Mouse (Mus musculus) hindbrain, embryonic 14.5 days (tissue): Measurements from ENCODE around the gene Gm49373. TPM values are rescaled to one million over a fixed set of nuclear protein-coding genes. Genes with fewer than 3 reads are reported as not detected.

Experiments used
- ATAC-seq: fragments of 200-750 bp; cut with Nextera tagmentation; 2 replicates; pipeline ENCODE4 v1.8.0; 2017; ENCODE audit warnings: moderate number of reproducible peaks, mild to moderate bottlenecking, moderate TSS enrichment, moderate library complexity; ENCODE audit not compliant: low FRiP score
- DNase-seq: peaks from one replicate; pipeline ENCODE4 v3.0.0-alpha.2; 2015; ENCODE audit warnings: low spot score
- H3K27ac ChIP-seq: fragments of 300-500 bp; sonication (generic); 2 replicates; pipeline ENCODE4 v1.5.1; 2014; ENCODE audit warnings: mild to moderate bottlenecking, moderate library complexity
- H3K27me3 ChIP-seq: fragments of 300-500 bp; sonication (generic); 2 replicates; pipeline ENCODE4 v1.6.1; 2014; ENCODE audit warnings: mild to moderate bottlenecking, low read length, mixed read lengths; ENCODE audit not compliant: control insufficient read depth, insufficient read depth
- H3K36me3 ChIP-seq: fragments of 300-500 bp; sonication (generic); replicated peaks from 2 replicates; pipeline ENCODE4 v1.6.1; 2014; ENCODE audit not compliant: control insufficient read depth, insufficient read depth
- H3K4me1 ChIP-seq: fragments of 300-500 bp; sonication (generic); replicated peaks from 2 replicates; pipeline ENCODE4 v1.6.1; 2014; ENCODE audit warnings: antibody characterized with exemption, low read length, mixed read lengths; ENCODE audit not compliant: control insufficient read depth, insufficient read depth
- H3K4me2 ChIP-seq: fragments of 300-500 bp; sonication (generic); replicated peaks from 2 replicates; pipeline ENCODE4 v1.6.1; 2014; ENCODE audit warnings: mild to moderate bottlenecking, moderate library complexity
- H3K4me3 ChIP-seq: fragments of 300-500 bp; sonication (generic); replicated peaks from 2 replicates; pipeline ENCODE4 v1.5.1; 2014; ENCODE audit warnings: mild to moderate bottlenecking, low read length
- H3K9ac ChIP-seq: fragments of 300-500 bp; sonication (generic); 2 replicates; pipeline ENCODE4 v1.6.1; 2014
- H3K9me3 ChIP-seq: fragments of 300-500 bp; sonication (generic); 2 replicates; pipeline ENCODE4 v1.6.1; 2016; ENCODE audit warnings: low read length; ENCODE audit not compliant: control insufficient read depth
- WGBS: fragments of 180-500 bp; shearing (Covaris S2); extraction: QIAGEN DNeasy Blood & Tissue Kit; methylation state at CpG from one replicate; pipeline ENCODE4 v1.1.7; 2014; 5-methylcytosine and 5-hydroxymethylcytosine counted together
- polyA plus RNA-seq: library from polyadenylated mRNA; unstranded; fragments of >200 nt; fragmentation: Nextera tagmentation; extraction: Ambion mirVana; gene quantifications from 2 replicates; pipeline ENCODE4 v1.2.1, GENCODE M21; 2014

Gm49373 gene
- polyA plus RNA-seq, 1 experiment from 2014 or later = 1.2 TPM

GRCm38 (mm10) chr9:21026849-21027248, 46.0 kb downstream of the Gm49373 start:
- Histone ChIP-seq H3K27ac (no peak overlapping the region), H3K36me3 (no peaks in the 10 kb centered on the region), H3K4me3 (no peak overlapping the region), H3K9me3 (no peaks in the 10 kb centered on the region), H3K27me3 (peaks cover 43% of the 10 kb centered on the region), H3K4me1 (peaks cover 12% of the 10 kb centered on the region; the same call in 1 of the 2 replicates), H3K4me2 (no peak overlapping the region), H3K9ac (no peak overlapping the region)
- ATAC-seq = no peak
- DNase-seq = no peak
- WGBS = 85% methylated on average over 12 of the region's 12 CpGs

GRCm38 (mm10) chr9:21025258-21025810, 47.6 kb downstream of the Gm49373 start:
- WGBS = 70% methylated on average over 19 of the region's 19 CpGs
- no peaks in the 10 kb centered on the region for H3K9me3 ChIP-seq

GRCm38 (mm10) chr9:21022726-21023125, 50.2 kb downstream of the Gm49373 start:
- WGBS = 82% methylated on average over 1 of the region's 1 CpGs
- Histone ChIP-seq H3K4me3 (no peak overlapping the region), H3K27ac (no peak overlapping the region), H3K9ac (no peak overlapping the region), H3K36me3 (no peaks in the 10 kb centered on the region), H3K4me2 (no peak overlapping the region), H3K4me1 (no peaks in the 10 kb centered on the region), H3K27me3 (peaks cover 24% of the 10 kb centered on the region), H3K9me3 (no peaks in the 10 kb centered on the region)
- ATAC-seq (no peak), DNase-seq (no peak)

More at GRCm38 (mm10) chr9:21025258-21025810, 47.6 kb downstream of the Gm49373 start:
- Histone ChIP-seq H3K4me1 (peaks cover 9% of the 10 kb centered on the region; the same call in 1 of the 2 replicates), H3K27ac (no peak overlapping the region), H3K4me2 (no peak overlapping the region), H3K4me3 (no peak overlapping the region), H3K9ac (no peak overlapping the region), H3K36me3 (no peaks in the 10 kb centered on the region), H3K27me3 (peaks cover 35% of the 10 kb centered on the region)
- ATAC-seq = no peak
- no peak for DNase-seq

GRCm38 (mm10) chr9:21022288-21022687, 50.6 kb downstream of the Gm49373 start:
- DNase-seq = no peak
- no peaks in the 10 kb centered on the region for H3K9me3 ChIP-seq
- H3K27me3 ChIP-seq = peaks cover 28% of the 10 kb centered on the region
- no peak overlapping the region for H3K27ac ChIP-seq
- 64% methylated on average over 6 of the region's 6 CpGs for WGBS
- no peak overlapping the region for H3K9ac ChIP-seq
- no peaks in the 10 kb centered on the region for H3K4me1 ChIP-seq
- H3K36me3 ChIP-seq = no peaks in the 10 kb centered on the region
- no peak overlapping the region for H3K4me3 ChIP-seq
- no peak for ATAC-seq
- H3K4me2 ChIP-seq = no peak overlapping the region

GRCm38 (mm10) chr9:21021363-21021762, 51.5 kb downstream of the Gm49373 start:
- H3K4me2 ChIP-seq = no peak overlapping the region
- ATAC-seq = no peak
- 76% methylated on average over 3 of the region's 3 CpGs for WGBS

GRCm38 (mm10) chr9:21018600-21018999, 54.3 kb downstream of the Gm49373 start:
- Histone ChIP-seq H3K4me1 (no peaks in the 10 kb centered on the region), H3K9me3 (no peaks in the 10 kb centered on the region), H3K36me3 (no peaks in the 10 kb centered on the region), H3K27ac (no peak overlapping the region), H3K9ac (no peak overlapping the region), H3K27me3 (peaks cover 54% of the 10 kb centered on the region), H3K4me3 (no peak overlapping the region), H3K4me2 (no peak overlapping the region)
- DNase-seq = no peak
- WGBS = 85% methylated on average over 2 of the region's 2 CpGs
- no peak for ATAC-seq

More at GRCm38 (mm10) chr9:21021363-21021762, 51.5 kb downstream of the Gm49373 start:
- Histone ChIP-seq H3K27ac (no peak overlapping the region), H3K27me3 (peaks cover 30% of the 10 kb centered on the region), H3K9ac (no peak overlapping the region), H3K36me3 (no peaks in the 10 kb centered on the region), H3K4me1 (no peaks in the 10 kb centered on the region), H3K9me3 (no peaks in the 10 kb centered on the region), H3K4me3 (no peak overlapping the region)
- no peak for DNase-seq

- no peak for ATAC-seq
- no peaks in the 10 kb centered on the region for H3K36me3 ChIP-seq
- H3K4me1 ChIP-seq = no peaks in the 10 kb centered on the region
- H3K27me3 ChIP-seq = peaks cover 57% of the 10 kb centered on the region
- WGBS = 44% methylated on average over 4 of the region's 4 CpGs
- H3K4me3 ChIP-seq = no peak overlapping the region
- no peak overlapping the region for H3K9ac ChIP-seq
- DNase-seq = no peak
- H3K4me2 ChIP-seq = no peak overlapping the region
- H3K9me3 ChIP-seq = no peaks in the 10 kb centered on the region
- H3K27ac ChIP-seq = no peak overlapping the region
Observed at GRCm38 (mm10) chr9:21017177-21017575, 55.7 kb downstream of the Gm49373 start.

GRCm38 (mm10) chr9:21016331-21017176, 56.3 kb downstream of the Gm49373 start:
- 7% methylated on average over 17 of the region's 17 CpGs for WGBS
- Histone ChIP-seq H3K4me3 (peak overlapping the region; percentile 18; the same call in 1 of the 2 replicates), H3K9ac (no peak overlapping the region), H3K4me2 (peak overlapping the region; percentile 39; the same call in 1 of the 2 replicates), H3K4me1 (no peaks in the 10 kb centered on the region), H3K27ac (no peak overlapping the region), H3K27me3 (peaks cover 55% of the 10 kb centered on the region), H3K9me3 (no peaks in the 10 kb centered on the region), H3K36me3 (no peaks in the 10 kb centered on the region)
- DNase-seq (no peak), ATAC-seq (no peak)

- Histone ChIP-seq H3K4me1 (no peaks in the 10 kb centered on the region), H3K4me2 (peak within 1 kb of the TSS; percentile 39), H3K9me3 (no peaks in the 10 kb centered on the region), H3K36me3 (no peaks in the 10 kb centered on the region), H3K9ac (0 out of 2 replicates have a peak within 1 kb of the TSS, but pooled peaks have one; percentile 16), H3K27ac (no peak within 1 kb of the TSS), H3K4me3 (peak within 1 kb of the TSS; percentile 18), H3K27me3 (peaks cover 55% of the 10 kb centered on the region)
- no peak for ATAC-seq
- no peak for DNase-seq
- 1% methylated on average over 30 of the region's 30 CpGs for WGBS
Observed at GRCm38 (mm10) chr9:21015571-21016130, 57.2 kb downstream of the Gm49373 start, which contains the start of gene Icam1. TSS of gene Icam1 (plus strand) at chr9:21015985.
